Mouse (Mus musculus) retina, postnatal 7 days (tissue): Measurements from ENCODE around the gene Prkcg.

Experiments
- DNase-seq: peaks from one replicate; pipeline ENCODE4 v3.0.0-alpha.2; 2012; ENCODE audit warnings: low read depth, low spot score

Prkcg gene

DNA sequence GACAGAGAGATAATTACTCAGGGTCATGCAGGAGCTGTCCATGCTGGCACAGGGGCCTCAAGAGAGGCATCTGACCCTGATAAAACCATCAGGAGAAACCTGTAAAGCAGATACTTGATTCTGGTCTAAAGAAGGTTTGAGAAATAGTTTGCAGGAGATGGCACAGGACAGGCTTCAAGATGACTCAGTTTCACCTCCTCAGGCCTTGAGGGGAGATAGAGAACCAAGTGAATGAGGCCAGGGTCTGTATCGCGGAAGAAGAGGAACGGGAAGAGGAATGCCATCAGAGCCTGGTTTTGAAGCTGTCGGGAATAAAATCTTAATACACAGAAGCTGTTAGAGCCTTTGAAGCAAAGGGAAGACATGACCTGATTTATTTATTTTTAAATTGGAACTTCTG is 28.7 kb downstream of the Prkcg start:
- DNase-seq: no peak

DNA sequence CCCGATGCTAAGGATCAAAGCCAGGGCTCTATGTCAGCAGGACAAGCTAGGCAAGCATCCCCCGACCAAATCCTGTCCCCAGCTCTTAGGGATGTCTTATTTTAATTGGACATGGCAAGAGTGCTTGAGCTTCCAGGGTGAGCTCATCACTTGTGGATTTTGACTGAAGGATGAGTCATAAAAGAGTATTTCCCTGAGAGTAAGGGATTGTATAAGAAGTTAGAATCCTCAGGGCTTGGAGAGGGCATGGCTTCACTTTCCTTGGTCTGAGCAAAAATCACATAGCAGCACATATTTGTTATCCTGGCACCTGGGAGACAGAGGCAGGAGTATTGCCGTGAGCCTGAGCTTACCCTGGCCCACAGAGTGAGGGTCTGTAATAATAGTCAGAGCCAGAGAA is 31.9 kb downstream of the Prkcg start:
- DNase-seq: no peak

DNA sequence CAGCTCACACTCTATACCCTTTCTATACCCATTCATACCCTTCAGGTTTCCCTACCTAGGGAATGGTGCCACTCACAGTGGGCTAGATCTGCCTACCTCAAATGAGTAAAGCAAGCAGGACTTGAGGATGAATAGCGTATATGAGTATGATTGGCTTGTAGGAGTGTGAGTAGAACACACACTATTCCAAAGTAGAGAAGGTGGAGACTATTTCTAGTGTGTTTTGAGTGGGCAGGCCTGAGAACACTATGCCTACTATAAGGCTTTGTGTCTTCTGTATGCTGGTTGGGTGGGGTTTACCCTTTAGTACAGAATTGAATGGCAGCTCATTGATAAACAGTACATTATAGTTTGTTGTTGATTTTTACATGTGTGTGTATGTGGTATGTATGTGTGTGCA is 34.8 kb downstream of the Prkcg start:
- no peak for DNase-seq

DNA sequence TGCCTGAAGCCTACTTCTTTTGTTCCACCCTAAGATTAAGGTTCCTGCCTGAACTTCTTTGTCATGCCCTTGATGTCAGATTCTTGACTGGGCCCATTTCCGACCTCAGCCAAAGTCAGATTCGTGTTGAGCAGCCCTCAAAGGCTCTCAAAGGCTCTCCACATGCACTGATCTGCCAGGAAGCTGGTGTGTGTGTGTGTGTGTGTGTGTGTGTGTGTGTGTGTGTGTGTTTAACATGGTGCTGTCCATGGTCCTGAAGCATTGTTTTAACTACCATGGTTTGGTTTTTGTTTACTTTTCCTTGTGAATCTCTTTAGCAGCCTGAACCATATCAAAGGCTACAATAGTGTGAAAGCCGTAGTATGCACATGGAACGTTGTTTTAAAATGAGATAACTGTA is 39.0 kb downstream of the Prkcg start:
- no peak for DNase-seq

DNA sequence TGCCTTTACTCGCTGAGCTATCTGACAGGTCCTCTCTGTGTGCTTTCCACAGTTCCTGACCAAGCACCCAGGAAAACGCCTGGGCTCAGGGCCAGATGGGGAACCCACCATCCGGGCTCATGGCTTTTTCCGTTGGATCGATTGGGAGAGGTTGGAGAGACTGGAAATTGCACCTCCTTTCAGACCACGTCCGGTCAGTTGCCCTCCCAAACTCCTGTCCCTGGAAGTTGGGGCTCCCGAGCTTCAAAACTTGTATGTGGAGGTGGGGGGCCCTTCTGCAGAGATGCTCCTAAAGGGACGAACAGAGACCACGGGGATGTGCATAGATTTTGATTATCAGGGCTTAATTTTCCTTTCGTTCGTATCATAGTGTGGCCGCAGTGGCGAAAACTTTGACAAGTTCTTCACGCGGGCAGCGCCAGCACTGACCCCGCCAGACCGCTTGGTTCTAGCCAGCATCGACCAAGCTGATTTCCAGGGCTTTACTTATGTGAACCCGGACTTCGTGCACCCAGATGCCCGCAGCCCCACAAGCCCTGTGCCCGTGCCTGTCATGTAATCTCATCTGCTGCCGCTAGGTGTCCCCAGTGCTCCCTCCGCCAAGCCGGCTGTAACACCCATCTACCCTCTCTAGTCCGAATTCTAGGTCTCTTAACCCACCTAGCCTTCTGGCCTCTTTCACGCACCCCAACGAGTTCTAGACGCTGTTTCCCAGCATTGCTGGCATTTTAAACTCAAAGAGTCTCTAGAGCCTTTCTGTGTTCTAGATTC is 41.0 kb downstream of the Prkcg start:
- peak; percentile 53 for DNase-seq

DNA sequence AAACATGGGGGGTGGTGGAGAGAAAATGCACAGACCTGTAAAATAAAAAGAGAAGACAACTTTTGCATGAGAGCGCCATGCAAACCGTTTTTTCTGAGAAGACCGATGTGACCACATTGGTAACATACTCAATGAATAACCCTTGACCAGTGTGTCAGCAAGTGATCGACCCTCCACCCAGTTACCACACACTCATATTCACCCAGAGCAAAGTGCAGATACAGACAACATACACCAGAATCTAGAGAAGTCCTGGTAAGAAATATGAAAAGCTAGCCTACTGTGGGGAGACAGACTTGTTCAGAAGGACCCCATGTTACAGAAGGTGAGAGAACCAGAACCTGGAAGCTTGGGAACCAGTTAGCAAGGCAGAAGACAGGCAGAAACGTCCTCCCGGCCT is 42.2 kb downstream of the Prkcg start:
- no peak for DNase-seq

DNA sequence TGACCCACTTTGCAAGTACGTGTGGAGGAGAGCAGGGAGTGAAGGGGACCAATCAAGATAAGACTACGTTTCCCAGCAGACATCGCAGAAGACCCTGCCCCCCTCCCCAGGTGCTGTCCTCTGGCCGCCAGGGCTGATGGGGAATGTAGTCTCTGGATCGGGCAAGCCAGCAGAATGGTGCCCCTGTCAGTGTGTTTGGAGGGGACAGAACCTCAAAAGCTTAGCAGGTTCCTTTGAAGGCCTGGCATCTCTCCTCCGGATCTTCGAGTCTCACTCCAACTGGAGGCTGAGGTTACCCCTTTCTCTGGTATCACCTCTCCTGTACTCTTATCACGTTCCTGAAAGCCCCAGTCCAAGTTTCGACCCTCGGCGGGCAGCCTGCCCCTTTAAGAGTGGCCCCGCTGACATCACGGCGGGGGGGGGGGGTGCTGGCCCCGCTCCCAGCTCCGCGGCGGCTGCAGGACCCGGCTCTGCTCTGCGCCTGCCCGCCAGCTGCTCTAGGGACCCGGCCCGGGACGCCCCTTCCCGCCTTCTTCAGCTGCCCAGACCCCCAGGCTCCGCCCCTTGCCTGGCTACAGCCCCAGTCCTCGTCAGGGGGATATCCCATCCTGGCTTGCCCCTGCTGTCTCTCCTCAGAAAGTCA is 42.7 kb downstream of the Prkcg start:
- DNase-seq: peak; percentile 55

DNA sequence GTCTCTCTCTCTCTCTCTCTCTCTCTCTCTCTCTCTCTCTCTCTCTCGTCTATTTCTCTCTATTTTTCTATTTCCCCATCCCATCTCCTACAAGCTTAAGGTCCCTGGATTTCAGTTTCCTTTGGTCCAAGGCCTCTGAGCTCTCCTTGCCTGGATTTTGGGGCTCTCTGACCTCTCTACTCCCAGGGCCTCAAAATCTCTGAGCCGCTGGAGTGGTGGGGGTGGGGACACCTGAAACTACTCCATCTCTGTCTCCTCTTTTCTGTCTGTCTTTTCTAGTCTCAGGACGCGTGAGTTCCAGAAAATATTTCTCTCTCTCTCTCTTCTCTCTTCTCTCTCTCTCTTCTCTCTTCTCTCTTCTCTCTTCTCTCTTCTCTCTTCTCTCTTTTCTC is 43.2 kb downstream of the Prkcg start:
- DNase-seq: no peak

DNA sequence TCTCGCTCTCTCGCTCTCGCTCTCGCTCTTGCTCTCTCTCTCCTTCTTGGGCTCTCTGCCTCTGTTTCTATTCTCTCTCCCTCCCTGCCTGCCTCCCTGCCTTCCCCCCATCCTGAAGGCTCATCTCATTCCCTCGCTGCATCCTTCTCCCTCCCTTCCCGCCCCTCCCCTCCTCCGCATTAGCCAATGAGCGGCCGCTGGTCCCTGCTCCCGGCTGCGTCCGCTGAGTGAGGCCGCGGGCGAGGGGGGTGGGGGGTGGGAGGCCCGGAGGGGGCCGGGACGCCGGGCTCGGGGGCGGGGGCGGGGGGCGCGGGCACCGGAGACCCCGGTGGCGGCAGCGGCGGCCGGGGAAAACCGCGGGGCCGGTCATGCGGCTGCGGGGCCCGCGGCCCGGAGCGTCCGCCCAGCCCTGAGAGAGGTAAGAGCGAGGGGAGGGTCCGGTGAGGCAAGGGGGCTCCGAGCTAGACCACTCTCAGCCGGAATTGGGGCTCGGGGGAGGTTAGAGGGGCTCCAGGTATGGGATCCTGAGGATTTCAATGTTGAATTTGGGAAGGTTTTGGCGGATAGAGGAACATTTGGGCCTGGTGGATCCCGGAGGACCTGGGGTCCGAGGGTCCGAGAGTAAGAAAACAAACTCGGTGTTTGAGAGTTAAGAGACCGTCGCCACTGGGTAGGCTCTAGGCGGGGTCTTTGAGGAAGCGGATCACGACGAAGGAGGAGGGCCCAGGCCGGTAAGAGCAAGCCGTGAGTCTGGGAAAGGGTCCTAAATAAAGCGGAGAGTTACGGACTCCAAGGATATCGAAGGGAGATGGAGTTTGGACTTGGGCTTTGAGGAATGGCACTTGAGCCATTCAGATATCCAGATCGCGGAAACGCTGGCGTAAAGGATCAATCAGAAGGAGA is 43.9 kb downstream of the Prkcg start, which contains the start of gene Cacng7:
Gene Cacng7 (plus strand): TSS at position 337 of the 903 bp plus-strand sequence.
- peak; percentile 33 for DNase-seq

DNA sequence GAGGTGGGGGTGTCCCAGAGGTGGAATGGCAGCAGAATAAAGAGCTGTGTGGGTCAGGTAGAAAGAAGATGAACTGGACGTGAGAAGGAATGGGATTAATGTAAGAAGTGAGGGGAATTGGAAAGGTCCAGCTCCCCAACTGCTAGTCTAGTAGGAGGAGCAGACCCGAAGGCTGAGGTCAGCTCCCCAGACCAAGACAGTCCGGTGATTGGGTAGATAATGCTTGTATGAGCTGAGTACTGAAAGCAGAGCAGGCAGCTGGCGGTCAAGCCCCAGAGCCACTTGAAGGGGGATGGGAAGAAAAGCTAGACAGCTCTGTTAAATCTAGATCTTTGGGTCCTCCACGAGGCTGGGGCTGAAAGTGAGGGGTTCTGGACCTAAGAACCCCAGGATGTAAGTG is 44.6 kb downstream of the Prkcg start:
- no peak for DNase-seq

DNA sequence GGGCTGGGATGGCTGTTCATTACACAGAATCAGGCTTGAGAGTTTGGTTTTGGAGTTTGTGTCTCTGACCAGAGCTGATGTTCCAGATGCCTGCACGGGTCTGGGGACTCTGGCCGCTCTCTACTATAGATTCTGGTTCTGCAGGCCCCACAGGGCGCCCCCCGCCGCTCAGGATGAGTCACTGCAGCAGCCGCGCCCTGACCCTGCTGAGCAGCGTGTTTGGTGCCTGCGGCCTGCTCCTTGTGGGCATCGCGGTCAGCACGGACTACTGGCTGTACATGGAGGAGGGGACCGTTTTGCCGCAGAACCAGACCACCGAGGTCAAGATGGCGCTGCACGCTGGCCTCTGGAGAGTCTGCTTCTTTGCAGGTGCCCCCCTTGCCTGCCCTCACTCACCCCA is 47.4 kb downstream of the Prkcg start:
- no peak for DNase-seq

DNA sequence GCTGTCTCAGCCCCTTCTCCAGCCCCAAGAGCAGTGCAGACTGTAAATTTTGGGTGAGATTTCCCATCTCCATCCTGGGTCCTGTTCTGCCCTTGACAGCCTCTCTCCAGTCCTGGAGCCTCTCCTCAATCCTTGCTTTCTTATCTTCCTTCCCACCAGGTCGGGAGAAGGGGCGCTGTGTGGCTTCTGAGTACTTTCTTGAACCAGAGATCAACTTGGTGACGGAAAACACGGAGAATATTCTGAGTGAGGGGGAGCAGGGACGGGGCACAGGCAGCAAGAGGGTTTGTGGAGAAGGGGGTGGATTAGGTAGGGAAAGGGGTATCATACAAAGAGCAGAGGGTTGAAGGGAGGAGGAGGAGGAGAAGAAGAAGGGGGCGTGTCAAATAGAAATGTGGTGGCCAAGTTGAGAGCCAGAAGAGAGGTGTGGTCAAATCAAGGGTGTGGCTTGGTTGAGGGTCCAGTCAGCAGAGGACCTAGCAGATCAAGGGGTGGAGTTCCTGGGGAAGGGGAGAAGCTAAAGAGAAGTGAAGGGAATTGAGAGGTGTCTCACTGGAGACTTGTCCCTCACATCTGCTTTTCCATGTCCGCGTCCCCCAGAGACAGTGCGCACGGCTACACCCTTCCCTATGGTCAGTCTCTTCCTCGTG is 49.4 kb downstream of the Prkcg start:
- DNase-seq: no peak

DNA sequence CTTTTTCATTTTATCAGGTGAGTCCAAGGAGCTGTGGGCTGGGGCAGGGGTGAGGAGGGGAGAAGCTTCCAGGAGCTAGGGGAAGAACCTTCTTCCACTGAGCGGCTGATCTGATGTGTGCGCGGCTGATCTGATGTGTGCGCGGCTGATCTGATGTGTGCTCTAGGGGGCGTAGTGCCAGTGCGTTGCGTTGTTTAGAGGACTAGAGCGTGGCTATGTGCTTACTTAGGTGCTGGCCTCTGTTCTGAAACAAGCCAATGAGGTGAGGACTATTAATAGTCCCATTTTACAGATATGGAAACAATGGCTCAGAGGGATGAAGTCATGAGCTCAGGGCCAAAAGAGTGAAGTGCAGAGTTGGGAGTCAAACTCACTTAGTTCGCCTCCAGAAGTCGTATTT is 50.0 kb downstream of the Prkcg start:
- DNase-seq: no peak

DNA sequence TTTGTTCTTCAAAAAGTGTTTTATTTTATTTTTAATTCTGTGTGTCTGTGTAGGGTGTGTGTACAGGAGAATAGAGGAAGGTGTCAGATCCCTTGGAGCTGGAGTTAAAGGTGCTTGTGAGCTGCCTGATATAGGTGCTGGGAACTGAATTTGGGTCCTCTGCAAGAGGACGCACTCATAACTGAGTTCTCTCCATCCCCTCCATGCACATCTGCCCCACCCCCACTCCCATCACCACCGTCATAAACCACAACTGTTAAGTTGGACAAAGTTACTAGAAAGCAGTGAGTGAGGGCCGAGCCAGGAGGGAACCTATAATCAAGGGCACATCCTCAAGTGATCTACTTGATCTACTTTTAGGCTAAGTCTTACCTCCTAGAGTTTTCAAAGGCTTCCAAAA is 54.9 kb downstream of the Prkcg start:
- no peak for DNase-seq

DNA sequence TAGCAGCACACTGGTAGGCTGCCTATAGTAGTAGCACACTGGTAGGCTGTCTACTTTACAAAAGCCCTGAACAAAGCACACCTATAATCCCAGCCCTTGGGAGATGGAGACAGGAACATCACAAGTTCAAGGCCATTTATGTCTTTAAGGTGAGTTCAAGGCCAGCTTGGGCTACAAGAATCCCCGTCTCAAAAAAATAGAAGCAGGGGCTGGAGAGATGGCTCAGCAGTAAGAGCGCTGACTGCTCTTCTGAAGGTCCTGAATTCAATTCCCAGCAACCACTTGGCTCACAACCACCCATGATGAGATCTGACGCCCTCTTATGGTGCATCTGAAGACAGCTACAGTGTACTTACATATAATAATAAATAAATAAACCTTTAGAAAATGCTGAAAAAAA is 56.3 kb downstream of the Prkcg start:
- DNase-seq: no peak

DNA sequence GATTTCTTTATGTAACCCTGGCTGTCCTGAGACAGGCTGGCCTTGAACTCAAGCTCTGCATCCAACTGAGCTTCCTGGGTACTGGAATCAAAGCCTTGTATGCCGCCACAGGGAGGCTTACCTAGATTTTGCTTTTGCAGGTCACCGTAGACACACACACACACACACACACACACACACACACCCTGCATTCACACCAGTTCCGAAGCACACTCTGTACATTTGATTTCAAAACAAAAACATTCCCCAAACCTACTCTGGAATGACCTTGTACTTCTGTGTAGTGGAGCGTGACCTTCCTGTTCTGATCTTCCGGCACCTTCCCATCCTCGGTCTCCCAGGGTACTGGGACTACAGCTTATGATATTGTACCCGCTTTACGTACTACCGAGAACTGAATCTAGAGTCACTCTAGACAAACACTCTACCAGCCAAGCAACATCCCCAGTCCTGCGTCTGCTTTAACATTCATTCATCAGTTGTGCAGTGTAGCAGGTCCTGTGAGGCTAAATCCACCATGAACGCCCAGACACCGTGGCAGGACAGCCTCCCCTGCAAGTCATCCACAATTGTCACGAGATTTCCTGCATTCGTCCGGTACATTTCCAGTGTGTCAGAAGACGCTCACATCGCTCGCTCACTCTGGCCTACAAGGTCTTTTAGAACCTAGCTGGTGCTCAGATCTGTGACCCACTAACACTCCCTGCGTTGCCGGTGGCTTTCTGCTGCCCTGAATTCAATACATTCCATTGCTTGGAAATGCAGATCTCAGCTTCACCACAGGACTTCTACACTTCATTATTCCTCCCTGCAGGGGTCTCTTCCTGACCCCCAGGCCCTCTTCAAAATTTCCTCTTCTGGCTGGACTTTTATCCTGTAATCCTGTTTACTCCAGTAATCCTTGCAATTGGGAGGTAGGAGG is 58.6 kb downstream of the Prkcg start:
- no peak for DNase-seq

DNA sequence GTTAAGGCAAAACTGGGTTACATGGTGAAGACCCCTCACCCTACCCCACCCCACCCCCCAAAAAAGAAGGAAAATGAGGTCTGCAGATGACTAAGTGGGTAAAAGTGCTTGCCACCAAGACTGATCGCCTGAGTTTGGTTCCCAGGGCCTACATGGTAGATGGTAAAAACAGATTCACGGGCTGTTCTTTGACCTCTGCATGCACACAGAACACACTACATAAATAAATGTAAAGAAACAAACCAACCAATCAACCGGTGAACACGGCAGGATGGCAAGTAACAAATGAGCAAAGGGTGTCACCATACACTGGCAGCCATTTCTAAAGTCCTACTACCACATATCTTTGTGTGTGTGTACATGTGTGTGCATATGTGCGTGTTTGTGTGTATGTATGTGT is 59.3 kb downstream of the Prkcg start:
- DNase-seq: no peak

DNA sequence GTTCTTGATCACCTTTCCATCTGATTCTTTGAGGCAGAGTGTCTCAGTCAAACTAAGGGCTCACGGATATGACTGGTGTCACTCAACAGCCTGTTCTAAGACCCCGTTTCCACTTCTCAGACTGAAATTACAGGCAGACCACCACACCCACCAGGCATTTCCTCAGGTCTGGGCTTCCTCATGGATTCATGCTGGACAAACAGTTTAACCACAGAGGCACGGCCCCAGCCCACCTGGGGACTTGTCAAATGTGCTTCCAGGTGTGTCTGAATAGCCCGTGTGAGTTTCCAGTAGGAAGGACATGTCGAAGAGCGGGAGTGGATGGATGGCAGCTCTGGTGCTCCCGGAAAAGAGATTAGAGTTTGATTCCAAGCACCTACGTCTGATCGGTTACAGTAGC is 60.8 kb downstream of the Prkcg start:
- DNase-seq: no peak

DNA sequence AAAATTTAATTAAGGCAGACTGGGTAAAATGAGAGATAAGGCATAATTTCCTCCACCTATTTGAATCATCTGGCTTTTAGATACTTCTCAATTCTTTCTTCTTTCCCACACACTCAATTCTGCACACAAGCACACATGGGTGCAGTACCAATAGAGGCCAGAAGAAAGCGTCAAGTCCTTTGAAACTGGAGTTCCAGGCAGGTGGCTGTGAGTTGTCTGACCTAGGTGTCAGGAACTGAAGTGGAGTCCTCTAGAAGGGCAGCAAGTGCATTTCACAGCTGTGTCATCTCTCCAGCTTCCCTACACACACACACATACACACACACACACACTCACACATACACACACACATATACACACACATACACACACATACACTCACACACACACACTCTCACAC is 62.6 kb downstream of the Prkcg start:
- DNase-seq: no peak

DNA sequence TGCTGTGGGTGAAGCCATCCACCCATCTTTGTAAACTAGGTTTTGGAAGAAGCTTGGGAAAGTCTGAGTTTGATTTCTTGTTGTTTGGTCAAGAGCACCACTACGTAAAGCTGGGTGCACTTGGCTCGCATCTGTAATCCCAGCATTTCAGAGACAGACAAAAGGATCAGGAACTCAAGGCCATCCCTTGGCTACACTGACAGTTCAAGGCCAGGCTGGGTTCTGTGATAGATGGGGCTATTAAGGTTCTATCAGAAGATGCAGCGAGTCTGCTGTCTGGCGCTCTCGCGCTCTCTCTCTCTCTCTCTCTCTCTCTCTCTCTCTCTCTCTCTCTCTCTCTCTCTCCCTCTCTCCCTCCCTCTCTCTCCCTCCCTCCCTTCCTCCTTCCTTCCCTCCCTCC is 65.9 kb downstream of the Prkcg start:
- no peak for DNase-seq

DNA sequence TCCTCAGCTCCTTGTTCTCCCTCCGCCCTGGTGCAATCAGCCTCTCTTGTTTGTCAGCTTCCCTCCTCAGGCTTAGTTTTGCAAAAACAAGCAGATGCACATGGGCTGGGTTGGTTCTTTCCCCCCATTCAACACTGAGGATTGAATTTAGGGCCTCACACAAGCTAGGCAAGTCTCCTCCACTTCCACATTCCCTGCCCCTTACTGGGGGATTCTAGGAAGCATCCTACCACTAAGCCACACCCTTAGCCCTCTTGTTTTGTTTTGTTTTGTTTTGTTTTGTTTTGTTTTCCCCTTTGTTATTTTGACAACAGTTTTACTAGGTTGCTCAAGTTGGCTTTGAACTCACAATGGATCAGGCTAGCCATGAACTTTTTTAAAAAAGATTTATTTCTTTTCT is 71.7 kb downstream of the Prkcg start:
- DNase-seq: no peak
